Mouse (Mus musculus) embryonic fibroblast, embryonic 13.5 days (primary cell): Measurements from ENCODE around the gene Samd8.

Source experiments
- CTCF ChIP-seq: IDR thresholded peaks from 2 replicates; pipeline ENCODE4 v1.5.1; 2011; ENCODE audit warnings: mild to moderate bottlenecking, control low read depth, low read length, moderate library complexity, borderline replicate concordance; ENCODE audit not compliant: insufficient read depth
- POLR2A ChIP-seq: IDR thresholded peaks from 2 replicates; pipeline ENCODE4 v1.6.1; 2011; ENCODE audit warnings: low read depth, mild to moderate bottlenecking, control low read depth, low read length, moderate library complexity

GRCm38 (mm10) chr14:21741786-21742185 lies 8.5 kb upstream of the Samd8 start:
- TF ChIP-seq POLR2A, result no peak
- peak; percentile 84 for TF ChIP-seq CTCF
